Mouse (Mus musculus) neural tube, embryonic 14.5 days (tissue): Measurements from ENCODE around the gene Ost4. TPM values are rescaled to one million over a fixed set of nuclear protein-coding genes. Genes with fewer than 3 reads are reported as not detected.

Source experiments
- ATAC-seq: fragments of 200-750 bp; cut with Nextera tagmentation; 2 replicates; pipeline ENCODE4 v1.8.0; 2017; ENCODE audit warnings: low read depth, mild to moderate bottlenecking, moderate TSS enrichment, moderate library complexity
- H3K27ac ChIP-seq: fragments of 300-500 bp; sonication (generic); 2 replicates; pipeline ENCODE4 v1.5.1; 2014; ENCODE audit warnings: low read depth, mild to moderate bottlenecking, control low read depth, low read length, moderate library complexity, mixed read lengths
- H3K27me3 ChIP-seq: fragments of 300-500 bp; sonication (generic); 2 replicates; pipeline ENCODE4 v1.6.1; 2014; ENCODE audit warnings: low read length; ENCODE audit not compliant: control insufficient read depth, insufficient read depth
- H3K36me3 ChIP-seq: fragments of 300-500 bp; sonication (generic); 2 replicates; pipeline ENCODE4 v1.6.1; 2014; ENCODE audit warnings: low read length, mixed read lengths; ENCODE audit not compliant: control insufficient read depth, insufficient read depth
- H3K4me1 ChIP-seq: fragments of 300-500 bp; sonication (generic); 2 replicates; pipeline ENCODE4 v1.6.1; 2014; ENCODE audit warnings: low read length; ENCODE audit not compliant: control insufficient read depth, insufficient read depth
- H3K4me2 ChIP-seq: fragments of 300-500 bp; sonication (generic); 2 replicates; pipeline ENCODE4 v1.6.1; 2014; ENCODE audit warnings: mild to moderate bottlenecking, low read depth, low read length, control low read depth
- H3K4me3 ChIP-seq: fragments of 300-500 bp; sonication (generic); 2 replicates; pipeline ENCODE4 v1.5.1; 2014; ENCODE audit warnings: low read depth, low read length, control low read depth, mixed read lengths
- H3K9ac ChIP-seq: fragments of 300-500 bp; sonication (generic); replicated peaks from 2 replicates; pipeline ENCODE4 v1.6.1; 2014; ENCODE audit warnings: low read depth, mild to moderate bottlenecking, control low read depth, low read length, mixed read lengths
- H3K9me3 ChIP-seq: fragments of 300-500 bp; sonication (generic); 2 replicates; pipeline ENCODE4 v1.6.1; 2016; ENCODE audit warnings: low read length; ENCODE audit not compliant: control insufficient read depth
- WGBS: fragments of 180-500 bp; shearing (Covaris S2); extraction: QIAGEN DNeasy Blood & Tissue Kit; methylation state at CpG from one replicate; pipeline ENCODE4 v1.1.7; 2014; 5-methylcytosine and 5-hydroxymethylcytosine counted together
- polyA plus RNA-seq: library from polyadenylated mRNA; unstranded; fragments of >200 nt; fragmentation: Nextera tagmentation; extraction: Ambion mirVana; gene quantifications from 2 replicates; pipeline ENCODE4 v1.2.1, GENCODE M21; 2014

Ost4 gene
- polyA plus RNA-seq, 1 experiment from 2014 or later = 234 TPM

DNA sequence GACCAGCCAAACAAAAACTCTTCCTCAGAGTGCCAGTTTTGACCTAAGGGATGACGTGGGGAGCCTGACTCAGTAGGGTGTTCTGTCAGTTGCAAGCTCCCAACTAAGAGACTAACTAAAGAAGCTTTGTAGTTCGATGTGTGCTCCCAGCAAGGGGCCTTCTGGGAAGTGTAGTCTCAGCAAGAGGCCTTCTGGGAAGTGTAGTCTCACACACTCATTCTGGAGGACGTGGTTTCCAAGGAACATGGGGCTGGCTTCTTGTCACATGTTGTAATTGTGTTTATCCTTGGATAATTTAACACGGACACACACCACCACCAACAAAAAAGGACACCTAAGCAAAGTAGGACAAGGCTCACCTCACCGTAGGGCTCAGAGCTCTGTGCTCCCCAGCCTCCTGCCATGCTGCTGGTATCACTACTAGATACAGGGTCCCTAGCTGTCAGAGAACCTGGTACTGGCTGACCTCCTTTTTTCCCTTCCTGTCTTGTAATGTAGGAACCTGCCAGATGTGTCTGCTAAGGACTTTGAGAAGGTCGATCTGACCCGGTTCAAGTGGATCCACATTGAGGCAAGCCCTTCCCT is 20.4 kb upstream of the Ost4 start:
- H3K36me3 ChIP-seq = no peaks in the 10 kb centered on the region; the same call in 1 of the 2 replicates
- H3K9ac ChIP-seq = no peak overlapping the region
- peak overlapping the region; percentile 3; the same call in 1 of the 2 replicates for H3K4me2 ChIP-seq
- WGBS = 44% methylated on average over 7 of the region's 7 CpGs
- H3K9me3 ChIP-seq = no peaks in the 10 kb centered on the region
- H3K27ac ChIP-seq = no peak overlapping the region
- H3K4me3 ChIP-seq = no peak overlapping the region
- ATAC-seq = peak; percentile 69; the same call in 1 of the 2 replicates
- no peaks in the 10 kb centered on the region for H3K27me3 ChIP-seq
- H3K4me1 ChIP-seq = no peaks in the 10 kb centered on the region

DNA sequence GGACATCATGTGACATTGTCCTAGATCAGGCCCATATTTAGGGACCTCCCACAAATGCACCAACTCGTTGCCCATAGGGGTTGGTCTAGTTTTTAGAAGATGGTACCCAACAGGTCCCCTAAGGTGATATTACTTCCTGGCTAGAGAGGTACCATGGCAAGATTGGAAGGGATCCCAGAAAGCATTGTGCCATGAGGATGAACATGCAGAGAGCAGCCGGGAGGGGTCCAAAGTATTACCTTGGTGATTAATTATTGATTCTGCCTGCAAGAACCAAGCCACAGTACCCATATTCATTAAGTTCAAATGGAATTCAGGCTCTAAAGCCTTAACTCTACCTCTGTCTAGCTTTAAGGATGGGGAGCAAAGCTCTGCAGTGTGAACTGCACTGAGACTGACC is 18.5 kb upstream of the Ost4 start:
- 87% methylated on average over 2 of the region's 2 CpGs for WGBS
- ATAC-seq = no peak
- Histone ChIP-seq H3K27me3 (no peaks in the 10 kb centered on the region), H3K36me3 (no peaks in the 10 kb centered on the region), H3K4me3 (no peak overlapping the region), H3K9me3 (no peaks in the 10 kb centered on the region), H3K4me1 (peaks cover 9% of the 10 kb centered on the region; the same call in 1 of the 2 replicates), H3K9ac (no peak overlapping the region), H3K4me2 (no peak overlapping the region), H3K27ac (no peak overlapping the region)

DNA sequence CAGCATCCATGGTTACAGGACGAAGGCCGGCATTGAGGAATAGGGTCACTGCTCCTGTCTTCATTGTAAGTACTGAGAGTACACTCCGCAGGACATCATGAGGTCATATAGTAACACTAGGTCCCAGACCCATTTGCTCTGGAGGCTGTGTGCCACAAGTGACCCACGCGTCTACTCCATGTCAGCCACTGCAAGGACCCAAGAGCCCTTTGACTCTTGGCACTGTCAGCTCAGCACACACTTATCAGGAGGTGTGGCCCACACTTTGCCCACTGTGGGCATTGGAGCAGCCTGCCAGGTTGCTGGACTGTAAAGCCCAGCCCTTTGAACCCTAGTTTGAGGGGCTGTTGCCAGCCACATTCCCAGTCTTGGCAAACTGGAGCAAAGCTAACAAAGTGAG is 17.6 kb upstream of the Ost4 start:
- H3K4me2 ChIP-seq = no peak overlapping the region
- no peaks in the 10 kb centered on the region for H3K27me3 ChIP-seq
- no peak overlapping the region for H3K27ac ChIP-seq
- H3K4me3 ChIP-seq = no peak overlapping the region
- 94% methylated on average over 5 of the region's 5 CpGs for WGBS
- H3K9me3 ChIP-seq = no peaks in the 10 kb centered on the region
- no peak for ATAC-seq
- H3K4me1 ChIP-seq = peaks cover 11% of the 10 kb centered on the region; the same call in 1 of the 2 replicates
- H3K36me3 ChIP-seq = no peaks in the 10 kb centered on the region
- no peak overlapping the region for H3K9ac ChIP-seq

DNA sequence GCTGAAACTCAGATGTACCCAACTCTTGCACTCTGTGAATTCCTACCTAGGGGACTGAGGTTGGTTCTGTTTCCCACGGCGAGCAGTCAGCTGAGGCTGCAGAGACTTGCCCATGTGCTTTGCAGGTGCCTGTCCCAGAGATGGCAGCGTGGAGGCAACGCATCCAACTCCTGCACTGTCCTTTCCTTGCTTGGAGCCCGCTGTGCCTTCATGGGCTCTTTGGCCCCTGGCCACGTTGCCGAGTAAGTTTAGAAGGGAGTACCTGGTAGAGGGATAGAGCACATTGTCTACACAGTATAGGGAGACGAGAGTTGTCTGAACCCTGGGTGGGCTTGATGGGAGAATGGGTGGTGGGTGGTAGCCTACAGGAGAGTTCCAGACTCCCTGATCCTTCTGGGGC is 17.0 kb upstream of the Ost4 start:
- WGBS = 80% methylated on average over 8 of the region's 8 CpGs
- Histone ChIP-seq H3K9ac (no peak overlapping the region), H3K4me1 (peaks cover 11% of the 10 kb centered on the region; the same call in 1 of the 2 replicates), H3K27me3 (no peaks in the 10 kb centered on the region), H3K9me3 (no peaks in the 10 kb centered on the region), H3K4me3 (no peak overlapping the region), H3K36me3 (no peaks in the 10 kb centered on the region), H3K27ac (no peak overlapping the region), H3K4me2 (no peak overlapping the region)
- ATAC-seq = no peak

DNA sequence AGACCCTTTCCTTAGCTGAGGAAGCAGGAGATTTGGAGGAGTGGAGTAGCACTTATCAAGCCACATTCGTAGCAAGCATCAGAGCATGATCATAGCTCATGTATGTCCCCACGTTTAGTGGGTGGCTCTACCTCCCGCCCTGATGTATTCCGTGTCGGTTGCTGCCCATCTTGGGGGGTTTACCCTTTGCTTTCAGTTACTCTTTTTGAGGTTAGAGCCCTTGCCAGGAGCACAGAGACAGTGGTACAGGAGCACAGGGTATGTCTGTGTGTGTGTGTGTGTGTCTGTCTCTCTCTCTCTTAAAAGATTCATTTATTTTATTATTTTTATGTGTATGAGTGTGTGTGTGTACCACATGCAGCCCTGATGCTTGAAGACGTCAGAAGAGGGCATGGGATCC is 15.5 kb upstream of the Ost4 start:
- ATAC-seq = no peak
- Histone ChIP-seq H3K27me3 (no peaks in the 10 kb centered on the region), H3K4me1 (peaks cover 11% of the 10 kb centered on the region; the same call in 1 of the 2 replicates), H3K9me3 (no peaks in the 10 kb centered on the region), H3K27ac (no peak overlapping the region), H3K9ac (no peak overlapping the region), H3K4me2 (no peak overlapping the region), H3K36me3 (no peaks in the 10 kb centered on the region), H3K4me3 (no peak overlapping the region)
- WGBS = 88% methylated on average over 6 of the region's 6 CpGs

DNA sequence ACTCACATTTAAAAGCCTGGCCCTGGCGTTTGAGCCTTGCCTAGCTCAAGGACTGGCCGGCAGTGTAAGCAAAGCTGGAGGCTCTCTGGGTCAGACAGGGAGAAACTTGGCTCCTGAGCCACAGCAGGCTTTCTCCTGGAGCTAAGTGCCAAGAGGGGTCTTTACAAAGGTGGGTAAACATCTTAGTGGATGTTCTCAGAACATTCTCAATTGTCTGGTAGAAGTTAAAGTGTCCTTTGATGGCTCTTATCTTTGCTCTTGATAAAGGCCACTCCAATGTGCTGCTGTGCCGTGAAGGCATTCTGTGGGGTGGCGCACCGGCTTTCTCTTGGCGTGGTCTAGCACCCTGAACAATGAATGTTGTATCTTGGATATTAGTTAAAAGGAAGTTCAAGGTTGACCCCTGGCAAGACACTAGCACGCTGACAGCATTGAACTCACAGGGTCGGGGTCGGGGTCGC is 15.0 kb upstream of the Ost4 start:
- WGBS = 75% methylated on average over 10 of the region's 10 CpGs

DNA sequence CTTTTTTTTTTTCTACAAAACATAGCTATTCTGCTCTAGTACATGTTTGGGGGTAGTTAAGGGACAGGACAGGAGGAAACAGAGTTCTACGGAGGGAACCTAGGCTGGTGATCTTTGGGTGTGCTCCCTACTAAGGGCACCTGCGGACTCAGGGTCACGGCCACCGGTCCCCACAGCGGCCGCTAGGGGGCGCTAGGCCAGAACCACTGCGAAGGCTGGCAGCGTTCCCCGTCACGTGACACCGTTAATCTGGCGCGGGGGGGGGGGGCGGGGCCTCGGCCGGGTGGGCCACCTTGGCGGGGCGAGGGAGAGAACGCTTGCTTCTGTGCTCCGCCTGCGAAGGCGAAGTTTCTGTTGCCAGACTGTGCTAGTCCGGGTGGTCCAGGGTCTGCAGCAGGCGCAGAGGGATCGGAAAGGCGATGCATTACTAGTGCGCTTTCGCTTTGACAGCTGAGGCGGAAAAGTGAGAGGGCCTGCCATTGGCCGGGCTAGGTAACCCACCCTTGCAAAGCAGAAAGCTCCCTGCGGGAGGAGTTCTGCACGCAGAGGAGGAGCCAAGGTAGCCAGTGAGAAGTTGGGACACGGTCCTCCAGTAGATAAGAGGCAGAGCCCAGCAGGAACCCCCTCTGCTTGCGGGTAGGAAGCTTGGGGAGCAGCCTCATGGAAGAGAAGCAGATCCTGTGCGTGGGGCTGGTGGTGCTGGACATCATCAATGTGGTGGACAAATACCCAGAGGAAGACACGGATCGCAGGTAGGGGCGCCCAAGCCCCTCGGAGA is 13.9 kb upstream of the Ost4 start, which contains the start of gene Khk:
Gene Khk, plus strand, starts transcription at position 176 of the 778 bp plus-strand sequence.
- Histone ChIP-seq H3K27me3 (no peaks in the 10 kb centered on the region), H3K4me2 (peak within 1 kb of the TSS; percentile 84), H3K36me3 (no peaks in the 10 kb centered on the region), H3K4me3 (peak within 1 kb of the TSS; percentile 47), H3K9ac (peak within 1 kb of the TSS; percentile 56), H3K9me3 (no peaks in the 10 kb centered on the region), H3K27ac (peak within 1 kb of the TSS; percentile 69), H3K4me1 (peaks cover 11% of the 10 kb centered on the region; the same call in 1 of the 2 replicates)
- peak; percentile 66 for ATAC-seq
- WGBS = 1% methylated on average over 35 of the region's 40 CpGs

More for the DNA sequence above, 15.0 kb upstream of the Ost4 start:
- H3K4me2 ChIP-seq = peak overlapping the region; percentile 84
- no peaks in the 10 kb centered on the region for H3K36me3 ChIP-seq
- H3K27me3 ChIP-seq = no peaks in the 10 kb centered on the region
- no peak overlapping the region; the same call in 1 of the 2 replicates for H3K9ac ChIP-seq
- no peak for ATAC-seq
- H3K4me3 ChIP-seq = no peak overlapping the region
- H3K4me1 ChIP-seq = peaks cover 11% of the 10 kb centered on the region; the same call in 1 of the 2 replicates
- H3K27ac ChIP-seq = no peak overlapping the region
- H3K9me3 ChIP-seq = no peaks in the 10 kb centered on the region

DNA sequence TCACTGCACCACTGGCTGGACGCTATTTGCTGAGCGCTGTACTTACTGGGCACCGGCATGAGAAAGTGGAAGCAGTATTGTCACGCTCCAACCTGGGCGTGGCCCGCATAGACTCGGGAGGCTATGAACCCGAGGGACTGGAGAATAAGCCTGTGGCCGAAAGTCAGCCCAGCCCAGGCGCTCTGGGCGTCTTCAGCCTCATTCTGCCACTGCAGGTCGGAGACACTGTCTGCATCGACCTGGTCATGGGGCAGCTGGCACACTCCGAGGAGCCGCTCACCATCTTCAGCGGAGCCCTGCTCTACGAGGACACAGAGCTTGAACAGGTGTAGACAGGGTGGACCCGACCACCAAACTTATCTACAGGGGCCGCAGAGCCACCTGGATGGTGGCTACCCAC is 13.0 kb upstream of the Ost4 start:
- WGBS = 62% methylated on average over 19 of the region's 19 CpGs
- peak; percentile 6 for ATAC-seq

More for the DNA sequence above, 13.0 kb upstream of the Ost4 start:
- Histone ChIP-seq H3K27me3 (no peaks in the 10 kb centered on the region), H3K36me3 (no peaks in the 10 kb centered on the region), H3K27ac (no peak overlapping the region), H3K4me3 (no peak overlapping the region), H3K9ac (no peak overlapping the region), H3K4me2 (peak overlapping the region; percentile 84), H3K9me3 (no peaks in the 10 kb centered on the region), H3K4me1 (peaks cover 12% of the 10 kb centered on the region; the same call in 1 of the 2 replicates)
